Mouse (Mus musculus): ENCODE measurements around the gene Arhgap15.

GRCm38 (mm10) chr2:44399191-44399926 lies 650.7 kb downstream of the Arhgap15 start:
- TF ChIP-seq POLR2A (IDR thresholded peaks at IDR 0.05; ENCODE audit: insufficient read depth, low read depth, low read length) (no peak), CTCF (IDR thresholded peaks at IDR 0.05) (no peak), EP300 (IDR thresholded peaks at IDR 0.05; ENCODE audit: insufficient read depth, low read depth, low read length) (no peak)

All from heart, adult 2 months (tissue).